In the genomic region with DNA sequence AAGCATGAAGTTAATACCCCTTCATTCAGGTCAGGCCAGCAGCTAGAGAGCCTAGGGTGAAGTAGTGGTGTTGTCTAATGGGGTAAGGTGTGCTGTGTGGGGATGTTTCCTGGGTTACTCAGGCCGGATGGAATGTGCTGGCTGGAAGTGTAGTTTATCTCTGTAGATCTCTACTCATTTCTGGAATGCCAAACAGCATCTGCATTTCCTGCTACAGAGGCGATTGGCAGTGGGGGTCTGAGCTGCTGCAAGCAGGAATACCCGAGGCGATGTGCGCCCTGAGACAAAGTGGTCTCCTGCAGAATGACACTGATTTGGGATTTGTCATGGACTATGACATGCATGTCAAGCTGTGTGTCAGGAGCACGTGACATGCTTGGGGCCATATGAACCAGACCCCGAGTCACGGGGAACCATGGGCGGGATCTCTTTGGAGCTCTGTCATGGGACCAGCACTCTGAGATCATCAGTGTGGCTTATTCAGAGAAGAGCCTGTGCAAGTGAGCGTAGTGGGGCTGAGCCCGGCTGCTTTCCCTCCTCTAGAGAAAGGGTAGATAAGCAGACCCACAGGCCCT, we compare ENCODE assay signal across 20 mouse cellular contexts. TPM values are rescaled to one million over a fixed set of nuclear protein-coding genes. Genes with fewer than 3 reads are reported as not detected.
A peak's percentile ranks its signal among the peaks of the same experiment; 100 is the strongest.
DNase-seq lines count a peak whose midpoint lies in the region; ATAC-seq and TF ChIP-seq lines count a peak whose summit lies in the region.
"Had no signal": no experiment of that assay in that cellular context is flagged by ENCODE, and none has a peak within 500 bp of the region (broad histone marks: within the 10 kb centered on the region; RNA-seq: fewer than 3 reads in every experiment).

No protein-coding gene starts in this region.

- H3K27ac ChIP-seq in heart, embryonic 10.5 days: no peak overlapping the region; the same call in 1 of the 2 replicates
- H3K27ac ChIP-seq in heart, embryonic 11.5 days (ENCODE audit: low read depth, low read length): no peak overlapping the region
- no peak overlapping the region for H3K27ac ChIP-seq in lung, postnatal 0 days (ENCODE audit: low read length)
- no peak overlapping the region for H3K27ac ChIP-seq in liver, embryonic 11.5 days (ENCODE audit: low read depth, low read length)
- H3K27ac ChIP-seq: forebrain, embryonic 15.5 days; heart, adult 2 months; limb, embryonic 10.5 days; midbrain, embryonic 12.5 days; neural tube, embryonic 13.5 days had no signal

- H3K4me3 ChIP-seq in heart, embryonic 10.5 days: no peak overlapping the region
- H3K4me3 ChIP-seq in heart, embryonic 11.5 days (ENCODE audit: low read depth, low read length): no peak overlapping the region
- H3K4me3 ChIP-seq in lung, postnatal 0 days (ENCODE audit: low read depth, low read length): no peak overlapping the region
- no peak overlapping the region for H3K4me3 ChIP-seq in liver, embryonic 11.5 days (ENCODE audit: low read depth, low read length)
- H3K4me3 ChIP-seq: forebrain, embryonic 15.5 days; heart, adult 2 months; limb, embryonic 10.5 days; midbrain, embryonic 12.5 days; neural tube, embryonic 13.5 days had no signal

- no peak for TF ChIP-seq CTCF in lung, postnatal 0 days (IDR thresholded peaks at IDR 0.05)

- H3K4me2 ChIP-seq in heart, embryonic 11.5 days: no peak overlapping the region
- no peak overlapping the region for H3K4me2 ChIP-seq in lung, postnatal 0 days (replicated peaks; ENCODE audit: low read depth, low read length)
- H3K4me2 ChIP-seq in liver, embryonic 11.5 days: no peak overlapping the region
- H3K4me2 ChIP-seq: forebrain, embryonic 15.5 days; midbrain, embryonic 12.5 days; neural tube, embryonic 13.5 days had no signal

- TF ChIP-seq EP300 in lung, postnatal 0 days (IDR thresholded peaks at IDR 0.05): no peak

- no peak overlapping the region for H3K9ac ChIP-seq in heart, embryonic 11.5 days (ENCODE audit: low read depth, low read length)
- no peak overlapping the region for H3K9ac ChIP-seq in lung, postnatal 0 days (replicated peaks; ENCODE audit: low read depth)
- H3K9ac ChIP-seq in liver, embryonic 11.5 days (ENCODE audit: low read depth, low read length): no peak overlapping the region
- H3K9ac ChIP-seq: forebrain, embryonic 15.5 days; midbrain, embryonic 12.5 days; neural tube, embryonic 13.5 days had no signal

- ATAC-seq in heart, embryonic 11.5 days (replicated peaks; ENCODE audit: insufficient number of reproducible peaks, low FRiP score, low TSS enrichment): no peak
- peak; percentile 16; the same call in 1 of the 2 replicates for ATAC-seq in lung, postnatal 0 days
- no peak for ATAC-seq in liver, embryonic 11.5 days (replicated peaks; ENCODE audit: low FRiP score)
- ATAC-seq: forebrain, embryonic 15.5 days had no signal

- peak; percentile 73 for DNase-seq in heart, embryonic 10.5 days (ENCODE audit: low spot score)
- DNase-seq in lung, postnatal 0 days (ENCODE audit: low spot score): no peak
- no peak for DNase-seq in lung, postnatal 25 days (ENCODE audit: low spot score)
- DNase-seq in 3T3-L1 (ENCODE audit: low read depth, low spot score) (peak; percentile 66), ZHBTc4 (ENCODE audit: low read depth, low spot score) (peak; percentile 57)
- DNase-seq in liver, embryonic 11.5 days (ENCODE audit: low spot score): no peak
- no peak for DNase-seq in cerebellum, adult 11-12 months
- DNase-seq: adrenal gland, postnatal 25 days; cerebellum, adult 18-20 months; cerebellum, postnatal 25 days; gastrocnemius, postnatal 14 days; heart, adult 2 months; kidney, adult 9 months; lung, adult 2 months; thymus, postnatal 25 days had no signal

- H3K4me1 ChIP-seq in heart, embryonic 10.5 days: peaks cover 14% of the 10 kb centered on the region
- peaks cover 12% of the 10 kb centered on the region for H3K4me1 ChIP-seq in heart, embryonic 11.5 days (ENCODE audit: control insufficient read depth, insufficient read depth, low read length)
- H3K4me1 ChIP-seq in lung, postnatal 0 days (ENCODE audit: insufficient read depth, low read depth, low read length): no peaks in the 10 kb centered on the region
- H3K4me1 ChIP-seq in liver, embryonic 11.5 days (replicated peaks; ENCODE audit: control insufficient read depth, insufficient read depth, low read length): no peaks in the 10 kb centered on the region
- H3K4me1 ChIP-seq: forebrain, embryonic 15.5 days had no signal

- H3K36me3 ChIP-seq in heart, embryonic 10.5 days: peaks cover 38% of the 10 kb centered on the region
- peaks cover 3% of the 10 kb centered on the region; the same call in 1 of the 2 replicates for H3K36me3 ChIP-seq in heart, embryonic 11.5 days (ENCODE audit: control insufficient read depth, insufficient read depth, low read length)
- peaks cover 8% of the 10 kb centered on the region; the same call in 1 of the 2 replicates for H3K36me3 ChIP-seq in lung, postnatal 0 days (ENCODE audit: insufficient read depth, low read length)
- peaks cover 19% of the 10 kb centered on the region for H3K36me3 ChIP-seq in liver, embryonic 11.5 days (ENCODE audit: control insufficient read depth, insufficient read depth, low read length)
- H3K36me3 ChIP-seq: forebrain, embryonic 15.5 days had no signal

- no peaks in the 10 kb centered on the region for H3K27me3 ChIP-seq in heart, embryonic 10.5 days (ENCODE audit: insufficient read depth, poor library complexity, severe bottlenecking)
- no peaks in the 10 kb centered on the region for H3K27me3 ChIP-seq in heart, embryonic 11.5 days (ENCODE audit: control insufficient read depth, insufficient read depth, low read length)
- H3K27me3 ChIP-seq in lung, postnatal 0 days (replicated peaks; ENCODE audit: insufficient read depth, low read length): no peaks in the 10 kb centered on the region
- H3K27me3 ChIP-seq in liver, embryonic 11.5 days (replicated peaks; ENCODE audit: control insufficient read depth, insufficient read depth, low read length): no peaks in the 10 kb centered on the region
- H3K27me3 ChIP-seq: forebrain, embryonic 15.5 days; midbrain, embryonic 12.5 days; neural tube, embryonic 13.5 days had no signal

- H3K9me3 ChIP-seq in heart, embryonic 10.5 days: no peaks in the 10 kb centered on the region
- H3K9me3 ChIP-seq in heart, embryonic 11.5 days (replicated peaks; ENCODE audit: control insufficient read depth, low read length): no peaks in the 10 kb centered on the region
- no peaks in the 10 kb centered on the region for H3K9me3 ChIP-seq in lung, postnatal 0 days (ENCODE audit: low read length)
- no peaks in the 10 kb centered on the region for H3K9me3 ChIP-seq in liver, embryonic 11.5 days (ENCODE audit: control insufficient read depth, low read length)
- H3K9me3 ChIP-seq: forebrain, embryonic 15.5 days; limb, embryonic 10.5 days; midbrain, embryonic 12.5 days; neural tube, embryonic 13.5 days had no signal

- WGBS in heart, embryonic 10.5 days: 44% methylated on average over 11 of the region's 11 CpGs
- WGBS in heart, embryonic 11.5 days (ENCODE audit: insufficient replicate concordance): 53% methylated on average over 11 of the region's 11 CpGs
- 66% methylated on average over 11 of the region's 11 CpGs for WGBS in lung, postnatal 0 days
- WGBS in liver, embryonic 11.5 days: 80% methylated on average over 11 of the region's 11 CpGs

RNA-seq across cellular contexts. Expression of a gene that starts 27.0 kb away (rescaled TPM):
- polyA plus RNA-seq in heart, embryonic 10.5 days (2016; fragmentation: Nextera tagmentation; extraction: Ambion mirVana): 10.8 and 17.1 TPM in 2 replicates
- 6.5 and 6.9 TPM in 2 replicates for polyA plus RNA-seq in heart, embryonic 11.5 days (2014; fragmentation: Nextera tagmentation; extraction: Ambion mirVana)
- 8.1 and 8.4 TPM in 2 replicates for polyA plus RNA-seq in lung, postnatal 0 days (2015; fragmentation: Nextera tagmentation; extraction: Ambion mirVana)
- polyA plus RNA-seq in liver, embryonic 11.5 days (2014; fragmentation: Nextera tagmentation; extraction: Ambion mirVana): 17.8 and 18.4 TPM in 2 replicates

RNA-seq across cellular contexts. Expression of a gene that starts 27.2 kb away (rescaled TPM):
- polyA plus RNA-seq in heart, embryonic 10.5 days (2016; fragmentation: Nextera tagmentation; extraction: Ambion mirVana): 1.3 and 1.6 TPM in 2 replicates
- polyA plus RNA-seq in heart, embryonic 11.5 days (2014; fragmentation: Nextera tagmentation; extraction: Ambion mirVana): 0.87 and 1.6 TPM in 2 replicates
- 1.1 TPM in 2 replicates for polyA plus RNA-seq in lung, postnatal 0 days (2015; fragmentation: Nextera tagmentation; extraction: Ambion mirVana)
- polyA plus RNA-seq in liver, embryonic 11.5 days (2014; fragmentation: Nextera tagmentation; extraction: Ambion mirVana): 1.9 and 2.1 TPM in 2 replicates

RNA-seq across cellular contexts. Expression of a gene that starts 44.8 kb away (rescaled TPM):
- 83.5 and 102 TPM in 2 replicates for polyA plus RNA-seq in heart, embryonic 10.5 days (2016; fragmentation: Nextera tagmentation; extraction: Ambion mirVana)
- 90.1 and 96.5 TPM in 2 replicates for polyA plus RNA-seq in heart, embryonic 11.5 days (2014; fragmentation: Nextera tagmentation; extraction: Ambion mirVana)
- 109 and 111 TPM in 2 replicates for polyA plus RNA-seq in lung, postnatal 0 days (2015; fragmentation: Nextera tagmentation; extraction: Ambion mirVana)
- polyA plus RNA-seq in liver, embryonic 11.5 days (2014; fragmentation: Nextera tagmentation; extraction: Ambion mirVana): 140 and 141 TPM in 2 replicates

RNA-seq across cellular contexts. Expression of a gene that starts 45.3 kb away (rescaled TPM):
- 40.1 and 47.7 TPM in 2 replicates for polyA plus RNA-seq in heart, embryonic 10.5 days (2016; fragmentation: Nextera tagmentation; extraction: Ambion mirVana)
- polyA plus RNA-seq in heart, embryonic 11.5 days (2014; fragmentation: Nextera tagmentation; extraction: Ambion mirVana): 32.6 and 32.8 TPM in 2 replicates
- polyA plus RNA-seq in lung, postnatal 0 days (2015; fragmentation: Nextera tagmentation; extraction: Ambion mirVana): 20.0 and 20.9 TPM in 2 replicates
- 83.7 and 91.8 TPM in 2 replicates for polyA plus RNA-seq in liver, embryonic 11.5 days (2014; fragmentation: Nextera tagmentation; extraction: Ambion mirVana)

Comparison
In these comparisons a context has a peak if more than half of its experiments do, and no peak if none do; other contexts are left out.
1. DNase-seq: peak in heart, embryonic 10.5 days (single experiment), 3T3-L1 (single experiment) and ZHBTc4 (single experiment); none in lung, postnatal 0 days (single experiment), lung, postnatal 25 days (single experiment), liver, embryonic 11.5 days (single experiment) and cerebellum, adult 11-12 months (single experiment).